Mouse (Mus musculus): ENCODE data around the gene Erich4. TPM values are rescaled to one million over a fixed set of nuclear protein-coding genes. Genes with fewer than 3 reads are reported as not detected.

Gene Erich4
- polyA plus RNA-seq, 1 experiment from 2014 or later, result not detected

GRCm38 (mm10) chr7:25617376-25618160 lies 1.9 kb upstream of the Erich4 start:
- no peaks in the 10 kb centered on the region for H3K4me1 ChIP-seq (ENCODE audit: insufficient read depth)
- peaks cover 2% of the 10 kb centered on the region; the same call in 1 of the 2 replicates for H3K27me3 ChIP-seq (ENCODE audit: insufficient read depth, low read length)
- no peaks in the 10 kb centered on the region for H3K9me3 ChIP-seq (ENCODE audit: low read depth, low read length)
- DNase-seq (no peak), ATAC-seq (ENCODE audit: insufficient read depth) (no peak)
- TF ChIP-seq CTCF (IDR thresholded peaks at IDR 0.05; ENCODE audit: low read depth), result no peak
- H3K4me3 ChIP-seq (ENCODE audit: low read depth, low read length), result no peak overlapping the region
- no peak overlapping the region for H3K27ac ChIP-seq (ENCODE audit: low read depth)
- H3K4me2 ChIP-seq, result no peak overlapping the region
- no peak overlapping the region for H3K9ac ChIP-seq
- WGBS, result 81% methylated on average over 10 of the region's 10 CpGs
- H3K36me3 ChIP-seq (ENCODE audit: insufficient read depth), result peaks cover 12% of the 10 kb centered on the region

- Histone ChIP-seq H3K4me1 (ENCODE audit: insufficient read depth) (no peaks in the 10 kb centered on the region), H3K9ac (no peak overlapping the region), H3K9me3 (ENCODE audit: low read depth, low read length) (no peaks in the 10 kb centered on the region), H3K4me2 (no peak overlapping the region), H3K4me3 (ENCODE audit: low read depth, low read length) (no peak overlapping the region), H3K27me3 (ENCODE audit: insufficient read depth, low read length) (peaks cover 2% of the 10 kb centered on the region; the same call in 1 of the 2 replicates), H3K36me3 (ENCODE audit: insufficient read depth) (no peaks in the 10 kb centered on the region), H3K27ac (ENCODE audit: low read depth) (no peak overlapping the region)
- TF ChIP-seq CTCF (IDR thresholded peaks at IDR 0.05; ENCODE audit: low read depth), result no peak
- no peak for DNase-seq
- no peak for ATAC-seq (ENCODE audit: insufficient read depth)
- WGBS, result 69% methylated on average over 21 of the region's 21 CpGs
Measured at GRCm38 (mm10) chr7:25614831-25615705, 624 bp downstream of the Erich4 start.

GRCm38 (mm10) chr7:25614086-25614485 lies 1.6 kb downstream of the Erich4 start:
- TF ChIP-seq CTCF (IDR thresholded peaks at IDR 0.05; ENCODE audit: low read depth), result no peak
- Histone ChIP-seq H3K4me3 (ENCODE audit: low read depth, low read length) (no peak overlapping the region), H3K9me3 (ENCODE audit: low read depth, low read length) (no peaks in the 10 kb centered on the region), H3K9ac (no peak overlapping the region), H3K27ac (ENCODE audit: low read depth) (no peak overlapping the region), H3K4me2 (no peak overlapping the region), H3K36me3 (ENCODE audit: insufficient read depth) (no peaks in the 10 kb centered on the region), H3K27me3 (ENCODE audit: insufficient read depth, low read length) (peaks cover 2% of the 10 kb centered on the region; the same call in 1 of the 2 replicates), H3K4me1 (ENCODE audit: insufficient read depth) (no peaks in the 10 kb centered on the region)
- DNase-seq (no peak), ATAC-seq (ENCODE audit: insufficient read depth) (no peak)
- 91% methylated on average over 5 of the region's 5 CpGs for WGBS

GRCm38 (mm10) chr7:25611501-25611900 lies 4.2 kb downstream of the Erich4 start:
- Histone ChIP-seq H3K9ac (no peak overlapping the region), H3K36me3 (ENCODE audit: insufficient read depth) (no peaks in the 10 kb centered on the region), H3K4me2 (no peak overlapping the region), H3K4me3 (ENCODE audit: low read depth, low read length) (no peak overlapping the region), H3K9me3 (ENCODE audit: low read depth, low read length) (no peaks in the 10 kb centered on the region), H3K27ac (ENCODE audit: low read depth) (no peak overlapping the region), H3K27me3 (ENCODE audit: insufficient read depth, low read length) (peaks cover 2% of the 10 kb centered on the region; the same call in 1 of the 2 replicates), H3K4me1 (ENCODE audit: insufficient read depth) (no peaks in the 10 kb centered on the region)
- WGBS, result 40% methylated on average over 7 of the region's 7 CpGs
- no peak for DNase-seq
- no peak for ATAC-seq (ENCODE audit: insufficient read depth)
- no peak for TF ChIP-seq CTCF (IDR thresholded peaks at IDR 0.05; ENCODE audit: low read depth)

- no peaks in the 10 kb centered on the region for H3K36me3 ChIP-seq (ENCODE audit: insufficient read depth)
- no peak overlapping the region for H3K4me2 ChIP-seq
- no peaks in the 10 kb centered on the region for H3K4me1 ChIP-seq (ENCODE audit: insufficient read depth)
- no peaks in the 10 kb centered on the region for H3K9me3 ChIP-seq (ENCODE audit: low read depth, low read length)
- no peak overlapping the region for H3K9ac ChIP-seq
- DNase-seq, result no peak
- ATAC-seq (ENCODE audit: insufficient read depth), result no peak
- WGBS, result 37% methylated on average over 6 of the region's 6 CpGs
- H3K4me3 ChIP-seq (ENCODE audit: low read depth, low read length), result no peak overlapping the region
- no peak overlapping the region for H3K27ac ChIP-seq (ENCODE audit: low read depth)
- TF ChIP-seq CTCF (IDR thresholded peaks at IDR 0.05; ENCODE audit: low read depth), result no peak
- no peaks in the 10 kb centered on the region for H3K27me3 ChIP-seq (ENCODE audit: insufficient read depth, low read length)
Measured at GRCm38 (mm10) chr7:25610056-25610455, 5.6 kb downstream of the Erich4 start.

GRCm38 (mm10) chr7:25607196-25607595 lies 8.5 kb downstream of the Erich4 start:
- H3K4me2 ChIP-seq, result no peak overlapping the region
- H3K27ac ChIP-seq (ENCODE audit: low read depth), result no peak overlapping the region
- no peak for TF ChIP-seq CTCF (IDR thresholded peaks at IDR 0.05; ENCODE audit: low read depth)
- H3K27me3 ChIP-seq (ENCODE audit: insufficient read depth, low read length), result no peaks in the 10 kb centered on the region
- WGBS, result 70% methylated on average over 2 of the region's 2 CpGs
- H3K4me1 ChIP-seq (ENCODE audit: insufficient read depth), result no peaks in the 10 kb centered on the region
- no peaks in the 10 kb centered on the region for H3K36me3 ChIP-seq (ENCODE audit: insufficient read depth)
- H3K9me3 ChIP-seq (ENCODE audit: low read depth, low read length), result no peaks in the 10 kb centered on the region
- no peak for DNase-seq
- no peak for ATAC-seq (ENCODE audit: insufficient read depth)
- no peak overlapping the region for H3K9ac ChIP-seq
- H3K4me3 ChIP-seq (ENCODE audit: low read depth, low read length), result no peak overlapping the region

- Histone ChIP-seq H3K4me2 (no peak overlapping the region), H3K27ac (ENCODE audit: low read depth) (no peak overlapping the region), H3K27me3 (ENCODE audit: insufficient read depth, low read length) (no peaks in the 10 kb centered on the region), H3K9me3 (ENCODE audit: low read depth, low read length) (no peaks in the 10 kb centered on the region), H3K4me1 (ENCODE audit: insufficient read depth) (no peaks in the 10 kb centered on the region), H3K9ac (no peak overlapping the region), H3K36me3 (ENCODE audit: insufficient read depth) (no peaks in the 10 kb centered on the region), H3K4me3 (ENCODE audit: low read depth, low read length) (no peak overlapping the region)
- 70% methylated on average over 4 of the region's 4 CpGs for WGBS
- ATAC-seq (ENCODE audit: insufficient read depth) (no peak), DNase-seq (no peak)
- TF ChIP-seq CTCF (IDR thresholded peaks at IDR 0.05; ENCODE audit: low read depth), result no peak
Measured at GRCm38 (mm10) chr7:25606625-25607063, 9.0 kb downstream of the Erich4 start.
